Mouse (Mus musculus) myocyte (in vitro differentiated cells): ENCODE measurements around the gene Tmem69. TPM values are rescaled to one million over a fixed set of nuclear protein-coding genes. Genes with fewer than 3 reads are reported as not detected.

Source experiments
- H3K27me3 ChIP-seq: one replicate; pipeline ENCODE4 v1.6.1; 2011; ENCODE audit not compliant: control insufficient read depth, insufficient read depth, insufficient read length
- H3K36me3 ChIP-seq: one replicate; pipeline ENCODE4 v1.6.1; 2011; ENCODE audit not compliant: control insufficient read depth, insufficient read depth
- H3K4me2 ChIP-seq: one replicate; pipeline ENCODE4 v1.6.1; 2011; ENCODE audit warnings: low read depth, control low read depth
- H3K4me3 ChIP-seq: one replicate; pipeline ENCODE4 v1.5.1; 2011; ENCODE audit warnings: mild to moderate bottlenecking, control low read depth, moderate library complexity
- H3K79me2 ChIP-seq: one replicate; pipeline ENCODE4 v1.6.1; 2011; ENCODE audit not compliant: control insufficient read depth, insufficient read depth
- H3ac ChIP-seq: one replicate; pipeline ENCODE4 v1.6.1; 2011; ENCODE audit not compliant: control insufficient read depth, insufficient read length
- E2F4 ChIP-seq: IDR thresholded peaks from one replicate; pipeline ENCODE4 v1.6.1; 2011; ENCODE audit warnings: mild to moderate bottlenecking, control low read depth, moderate library complexity; ENCODE audit not compliant: insufficient read depth
- MAX ChIP-seq: IDR thresholded peaks from one replicate; pipeline ENCODE4 v1.6.1; 2011; ENCODE audit warnings: low read depth, mild to moderate bottlenecking, control low read depth
- MYOD1 ChIP-seq, 3 experiments: IDR thresholded peaks; one replicate each; pipeline ENCODE4 v1.6.1; 2011; ENCODE audit warnings: control low read depth in 2 of 3, low read depth in 2 of 3, mild to moderate bottlenecking in 2 of 3, moderate library complexity in 1 of 3; ENCODE audit not compliant: insufficient read length in 2 of 3, control insufficient read depth in 1 of 3
- MYOG ChIP-seq, 3 experiments: IDR thresholded peaks; one replicate each; pipeline ENCODE4 v1.6.1; 2011; ENCODE audit warnings: control low read depth in 2 of 3, low read depth in 2 of 3, mild to moderate bottlenecking in 2 of 3; ENCODE audit not compliant: insufficient read length in 2 of 3, control insufficient read depth in 1 of 3, insufficient read depth in 1 of 3
- REST ChIP-seq: IDR thresholded peaks from one replicate; pipeline ENCODE4 v1.6.1; 2011; ENCODE audit warnings: mild to moderate bottlenecking, control low read depth, moderate library complexity; ENCODE audit not compliant: insufficient read depth, insufficient read length
- SRF ChIP-seq: IDR thresholded peaks from one replicate; pipeline ENCODE4 v1.6.1; 2011; ENCODE audit warnings: low read depth; ENCODE audit not compliant: control insufficient read depth, insufficient read length
- USF1 ChIP-seq: IDR thresholded peaks from one replicate; pipeline ENCODE4 v1.6.1; 2011; ENCODE audit warnings: low read depth, mild to moderate bottlenecking, control low read depth, moderate library complexity
- polyA plus RNA-seq: library from polyadenylated mRNA; unstranded; fragments of >200 nt; fragmentation: generic; extraction: Trizol; gene quantifications from one replicate; pipeline ENCODE4 v1.2.1, GENCODE M21; 2012; ENCODE audit warnings: missing spikeins

Tmem69 gene
- polyA plus RNA-seq, 1 experiment, result 17.0 TPM

DNA sequence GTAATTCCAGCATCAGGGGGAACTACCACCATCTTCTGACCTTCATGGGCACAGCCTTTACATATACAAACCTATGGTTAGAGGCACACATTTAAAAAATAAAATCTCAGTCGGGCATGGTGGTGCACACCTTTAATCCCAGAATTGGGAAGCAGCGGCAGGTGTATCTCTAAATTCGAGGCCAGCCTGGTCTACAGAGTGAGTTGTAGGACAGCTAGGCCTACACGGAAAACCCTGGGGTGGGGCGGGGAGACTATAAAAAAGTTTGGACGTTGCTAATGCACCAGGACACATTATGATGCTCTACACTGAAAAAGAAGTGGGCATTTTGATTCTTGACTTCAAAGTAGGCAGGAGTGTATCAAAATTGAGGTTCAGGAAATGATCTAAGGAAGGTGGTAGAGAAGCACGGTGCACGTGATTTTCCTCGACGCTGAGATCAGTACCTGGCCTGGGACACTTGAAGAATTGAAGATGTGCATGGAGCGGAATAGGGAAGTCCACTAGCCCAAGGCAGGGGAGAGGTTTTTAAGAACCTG is 48.8 kb downstream of the Tmem69 start:
- TF ChIP-seq E2F4, result no peak
- no peak for TF ChIP-seq REST
- TF ChIP-seq SRF, result no peak
- TF ChIP-seq MAX, result no peak
- TF ChIP-seq MYOG (IDR thresholded peaks at IDR 0.05; ENCODE audit: control insufficient read depth in 1 of 3, insufficient read depth in 1 of 3, insufficient read length in 2 of 3, low read depth in 2 of 3), result no peak
- peak; percentile 15 for TF ChIP-seq USF1
- TF ChIP-seq MYOD1 (IDR thresholded peaks at IDR 0.05; ENCODE audit: control insufficient read depth in 1 of 3, insufficient read length in 2 of 3, low read depth in 2 of 3), result no peak
- H3K4me3 ChIP-seq, result peak overlapping the region; percentile 51
- H3K79me2 ChIP-seq, result no peaks in the 10 kb centered on the region
- no peaks in the 10 kb centered on the region for H3K36me3 ChIP-seq
- peak overlapping the region; percentile 97 for H3K4me2 ChIP-seq
- H3K27me3 ChIP-seq, result no peaks in the 10 kb centered on the region
- H3ac ChIP-seq, result peak overlapping the region; percentile 16

Other genes with a start within 250 kb of the Tmem69 start
- 48.9 TPM for gene Mast2, start 91.8 kb downstream of the Tmem69 start, polyA plus RNA-seq
- 5.1 TPM for gene Ipp, start 48.4 kb downstream of the Tmem69 start, polyA plus RNA-seq
- gene Gpbp1l1, start 1.7 kb upstream of the Tmem69 start, polyA plus RNA-seq, result 18.1 TPM
- gene Ccdc17, start 40.7 kb upstream of the Tmem69 start, polyA plus RNA-seq, result 0.55 TPM
- gene Nasp, start 72.0 kb upstream of the Tmem69 start, polyA plus RNA-seq, result 20.0 TPM
- gene Akr1a1, start 95.7 kb upstream of the Tmem69 start, polyA plus RNA-seq, result 746 TPM
- gene Prdx1, start 129.6 kb upstream of the Tmem69 start, polyA plus RNA-seq, result 231 TPM
- gene Mmachc, start 152.5 kb upstream of the Tmem69 start, polyA plus RNA-seq, result 17.2 TPM
- 18.9 TPM for gene Ccdc163, start 152.6 kb upstream of the Tmem69 start, polyA plus RNA-seq
- gene Tesk2, start 165.0 kb upstream of the Tmem69 start, polyA plus RNA-seq, result 3.8 TPM